Mouse (Mus musculus): Measurements from ENCODE around the gene St3gal3. TPM values are rescaled to one million over a fixed set of nuclear protein-coding genes. Genes with fewer than 3 reads are reported as not detected.
A peak's percentile ranks its signal among the peaks of the same experiment; 100 is the strongest.

Gene St3gal3
- polyA plus RNA-seq, 1 experiment from 2014 or later: 5.5 TPM

- ATAC-seq (ENCODE audit: low FRiP score): no peak
- no peak overlapping the region for H3K9ac ChIP-seq (ENCODE audit: low read depth, low read length)
- WGBS: 87% methylated on average over 13 of the region's 13 CpGs
- H3K4me1 ChIP-seq (replicated peaks; ENCODE audit: control insufficient read depth, insufficient read depth, low read length): peaks cover 9% of the 10 kb centered on the region; the same call in 1 of the 2 replicates
- H3K27ac ChIP-seq (ENCODE audit: low read depth, low read length): no peak overlapping the region
- no peaks in the 10 kb centered on the region for H3K27me3 ChIP-seq (ENCODE audit: control insufficient read depth, insufficient read depth, low read length)
- H3K9me3 ChIP-seq (ENCODE audit: control insufficient read depth, low read length): no peaks in the 10 kb centered on the region
- no peaks in the 10 kb centered on the region for H3K36me3 ChIP-seq (ENCODE audit: control insufficient read depth, insufficient read depth, low read length)
- DNase-seq (ENCODE audit: low spot score): no peak
- no peak overlapping the region for H3K4me3 ChIP-seq (ENCODE audit: low read depth, low read length)
- H3K4me2 ChIP-seq (replicated peaks; ENCODE audit: low read depth, low read length): no peak overlapping the region
These were observed 222.6 kb downstream of the St3gal3 start for GRCm38 (mm10) chr4:117912131-117912561.

- no peak overlapping the region for H3K9ac ChIP-seq (ENCODE audit: low read depth, low read length)
- H3K36me3 ChIP-seq (ENCODE audit: control insufficient read depth, insufficient read depth, low read length): peaks cover 3% of the 10 kb centered on the region; the same call in 1 of the 2 replicates
- peak; percentile 72 for ATAC-seq (ENCODE audit: low FRiP score)
- H3K4me1 ChIP-seq (replicated peaks; ENCODE audit: control insufficient read depth, insufficient read depth, low read length): peaks cover 7% of the 10 kb centered on the region; the same call in 1 of the 2 replicates
- no peaks in the 10 kb centered on the region for H3K27me3 ChIP-seq (ENCODE audit: control insufficient read depth, insufficient read depth, low read length)
- peak overlapping the region; percentile 56 for H3K27ac ChIP-seq (ENCODE audit: low read depth, low read length)
- DNase-seq (ENCODE audit: low spot score): peak; percentile 37
- H3K4me3 ChIP-seq (ENCODE audit: low read depth, low read length): no peak overlapping the region
- H3K4me2 ChIP-seq (replicated peaks; ENCODE audit: low read depth, low read length): peak overlapping the region; percentile 1
- no peaks in the 10 kb centered on the region for H3K9me3 ChIP-seq (ENCODE audit: control insufficient read depth, low read length)
- 68% methylated on average over 8 of the region's 8 CpGs for WGBS
These were observed 225.8 kb downstream of the St3gal3 start for GRCm38 (mm10) chr4:117908834-117909453.

GRCm38 (mm10) chr4:117906196-117906595 is 228.5 kb downstream of the St3gal3 start:
- Histone ChIP-seq H3K4me1 (replicated peaks; ENCODE audit: control insufficient read depth, insufficient read depth, low read length) (no peaks in the 10 kb centered on the region), H3K4me2 (replicated peaks; ENCODE audit: low read depth, low read length) (no peak overlapping the region), H3K9me3 (ENCODE audit: control insufficient read depth, low read length) (no peaks in the 10 kb centered on the region), H3K36me3 (ENCODE audit: control insufficient read depth, insufficient read depth, low read length) (peaks cover 8% of the 10 kb centered on the region; the same call in 1 of the 2 replicates), H3K27ac (ENCODE audit: low read depth, low read length) (no peak overlapping the region), H3K9ac (ENCODE audit: low read depth, low read length) (no peak overlapping the region), H3K4me3 (ENCODE audit: low read depth, low read length) (no peak overlapping the region), H3K27me3 (ENCODE audit: control insufficient read depth, insufficient read depth, low read length) (no peaks in the 10 kb centered on the region)
- 90% methylated on average over 3 of the region's 3 CpGs for WGBS
- no peak for ATAC-seq (ENCODE audit: low FRiP score)
- no peak for DNase-seq (ENCODE audit: low spot score)

- H3K9me3 ChIP-seq (ENCODE audit: control insufficient read depth, low read length): no peaks in the 10 kb centered on the region
- H3K36me3 ChIP-seq (ENCODE audit: control insufficient read depth, insufficient read depth, low read length): peaks cover 8% of the 10 kb centered on the region; the same call in 1 of the 2 replicates
- no peaks in the 10 kb centered on the region for H3K27me3 ChIP-seq (ENCODE audit: control insufficient read depth, insufficient read depth, low read length)
- H3K4me2 ChIP-seq (replicated peaks; ENCODE audit: low read depth, low read length): no peak overlapping the region
- 93% methylated on average over 8 of the region's 8 CpGs for WGBS
- DNase-seq (ENCODE audit: low spot score): no peak
- no peak for ATAC-seq (ENCODE audit: low FRiP score)
- H3K9ac ChIP-seq (ENCODE audit: low read depth, low read length): no peak overlapping the region
- no peak overlapping the region for H3K4me3 ChIP-seq (ENCODE audit: low read depth, low read length)
- H3K27ac ChIP-seq (ENCODE audit: low read depth, low read length): no peak overlapping the region
- H3K4me1 ChIP-seq (replicated peaks; ENCODE audit: control insufficient read depth, insufficient read depth, low read length): no peaks in the 10 kb centered on the region
These were observed 230.0 kb downstream of the St3gal3 start for GRCm38 (mm10) chr4:117904761-117905160.

DNA sequence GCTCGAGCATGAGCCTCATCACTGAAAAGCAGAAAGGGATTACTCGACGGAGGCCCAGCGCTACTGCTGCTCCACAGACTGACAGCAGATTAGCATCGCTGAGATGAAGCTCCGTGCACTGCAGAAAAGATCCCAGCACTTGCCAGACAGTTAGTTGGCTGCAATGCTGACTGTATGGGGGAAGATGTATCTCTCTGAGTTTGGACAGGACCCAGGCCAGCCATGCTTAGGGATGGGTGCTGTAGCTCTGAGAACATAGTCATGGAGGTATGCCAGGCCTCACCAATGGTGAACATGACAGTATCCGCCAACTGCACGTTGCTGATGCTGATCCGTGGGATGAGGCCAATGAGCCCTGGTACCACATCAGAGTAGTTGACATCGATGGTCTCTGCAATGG is 230.6 kb downstream of the St3gal3 start:
- Histone ChIP-seq H3K36me3 (ENCODE audit: control insufficient read depth, insufficient read depth, low read length) (peaks cover 8% of the 10 kb centered on the region; the same call in 1 of the 2 replicates), H3K27ac (ENCODE audit: low read depth, low read length) (no peak overlapping the region), H3K9ac (ENCODE audit: low read depth, low read length) (no peak overlapping the region), H3K4me2 (replicated peaks; ENCODE audit: low read depth, low read length) (no peak overlapping the region), H3K27me3 (ENCODE audit: control insufficient read depth, insufficient read depth, low read length) (no peaks in the 10 kb centered on the region), H3K4me3 (ENCODE audit: low read depth, low read length) (no peak overlapping the region), H3K9me3 (ENCODE audit: control insufficient read depth, low read length) (no peaks in the 10 kb centered on the region), H3K4me1 (replicated peaks; ENCODE audit: control insufficient read depth, insufficient read depth, low read length) (no peaks in the 10 kb centered on the region)
- ATAC-seq (ENCODE audit: low FRiP score): no peak
- no peak for DNase-seq (ENCODE audit: low spot score)
- 95% methylated on average over 10 of the region's 10 CpGs for WGBS

GRCm38 (mm10) chr4:117898111-117898510 is 236.6 kb downstream of the St3gal3 start:
- Histone ChIP-seq H3K27ac (ENCODE audit: low read depth, low read length) (no peak overlapping the region), H3K9me3 (ENCODE audit: control insufficient read depth, low read length) (no peaks in the 10 kb centered on the region), H3K4me3 (ENCODE audit: low read depth, low read length) (no peak overlapping the region), H3K4me2 (replicated peaks; ENCODE audit: low read depth, low read length) (no peak overlapping the region), H3K36me3 (ENCODE audit: control insufficient read depth, insufficient read depth, low read length) (peaks cover 3% of the 10 kb centered on the region; the same call in 1 of the 2 replicates), H3K27me3 (ENCODE audit: control insufficient read depth, insufficient read depth, low read length) (no peaks in the 10 kb centered on the region), H3K9ac (ENCODE audit: low read depth, low read length) (no peak overlapping the region), H3K4me1 (replicated peaks; ENCODE audit: control insufficient read depth, insufficient read depth, low read length) (no peaks in the 10 kb centered on the region)
- WGBS: 85% methylated on average over 3 of the region's 3 CpGs
- no peak for ATAC-seq (ENCODE audit: low FRiP score)
- no peak for DNase-seq (ENCODE audit: low spot score)

DNA sequence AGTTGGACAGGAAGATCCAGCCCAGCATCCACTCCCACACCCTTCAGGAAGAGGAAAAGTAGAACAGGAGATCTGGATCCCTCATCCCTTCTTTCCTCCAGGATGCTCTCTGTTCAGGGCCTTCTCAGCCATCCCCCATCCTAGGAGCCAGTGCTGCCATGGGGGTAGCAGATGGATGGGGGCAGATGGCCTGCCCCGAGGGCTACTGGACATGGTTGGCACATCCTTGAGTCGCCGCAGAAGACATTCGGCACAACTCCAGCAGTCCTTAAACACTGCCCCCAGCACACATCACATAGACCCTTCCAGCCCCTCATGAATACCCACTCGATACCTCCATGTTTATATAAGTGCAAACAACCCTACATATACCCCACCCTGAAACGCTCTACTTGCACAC is 238.7 kb downstream of the St3gal3 start:
- Histone ChIP-seq H3K9me3 (ENCODE audit: control insufficient read depth, low read length) (no peaks in the 10 kb centered on the region), H3K36me3 (ENCODE audit: control insufficient read depth, insufficient read depth, low read length) (peaks cover 2% of the 10 kb centered on the region; the same call in 1 of the 2 replicates), H3K4me2 (replicated peaks; ENCODE audit: low read depth, low read length) (no peak overlapping the region), H3K4me1 (replicated peaks; ENCODE audit: control insufficient read depth, insufficient read depth, low read length) (no peaks in the 10 kb centered on the region), H3K9ac (ENCODE audit: low read depth, low read length) (no peak overlapping the region), H3K27me3 (ENCODE audit: control insufficient read depth, insufficient read depth, low read length) (no peaks in the 10 kb centered on the region), H3K4me3 (ENCODE audit: low read depth, low read length) (no peak overlapping the region), H3K27ac (ENCODE audit: low read depth, low read length) (no peak overlapping the region)
- no peak for ATAC-seq (ENCODE audit: low FRiP score)
- no peak for DNase-seq (ENCODE audit: low spot score)
- WGBS: 95% methylated on average over 6 of the region's 6 CpGs

GRCm38 (mm10) chr4:117895339-117895738 is 239.4 kb downstream of the St3gal3 start:
- Histone ChIP-seq H3K9ac (ENCODE audit: low read depth, low read length) (no peak overlapping the region), H3K4me2 (replicated peaks; ENCODE audit: low read depth, low read length) (no peak overlapping the region), H3K4me1 (replicated peaks; ENCODE audit: control insufficient read depth, insufficient read depth, low read length) (no peaks in the 10 kb centered on the region), H3K27me3 (ENCODE audit: control insufficient read depth, insufficient read depth, low read length) (no peaks in the 10 kb centered on the region), H3K36me3 (ENCODE audit: control insufficient read depth, insufficient read depth, low read length) (0 out of 2 replicates have a peak, but pooled peaks cover 2% of the 10 kb centered on the region), H3K4me3 (ENCODE audit: low read depth, low read length) (no peak overlapping the region), H3K27ac (ENCODE audit: low read depth, low read length) (no peak overlapping the region), H3K9me3 (ENCODE audit: control insufficient read depth, low read length) (no peaks in the 10 kb centered on the region)
- DNase-seq (ENCODE audit: low spot score) (no peak), ATAC-seq (ENCODE audit: low FRiP score) (no peak)
- 85% methylated on average over 7 of the region's 7 CpGs for WGBS

- no peak overlapping the region for H3K27ac ChIP-seq (ENCODE audit: low read depth, low read length)
- no peak overlapping the region for H3K4me3 ChIP-seq (ENCODE audit: low read depth, low read length)
- no peaks in the 10 kb centered on the region for H3K27me3 ChIP-seq (ENCODE audit: control insufficient read depth, insufficient read depth, low read length)
- 88% methylated on average over 8 of the region's 8 CpGs for WGBS
- H3K9ac ChIP-seq (ENCODE audit: low read depth, low read length): no peak overlapping the region
- H3K4me2 ChIP-seq (replicated peaks; ENCODE audit: low read depth, low read length): no peak overlapping the region
- 0 out of 2 replicates have a peak, but pooled peaks cover 2% of the 10 kb centered on the region for H3K36me3 ChIP-seq (ENCODE audit: control insufficient read depth, insufficient read depth, low read length)
- H3K9me3 ChIP-seq (ENCODE audit: control insufficient read depth, low read length): no peaks in the 10 kb centered on the region
- no peaks in the 10 kb centered on the region for H3K4me1 ChIP-seq (replicated peaks; ENCODE audit: control insufficient read depth, insufficient read depth, low read length)
- ATAC-seq (ENCODE audit: low FRiP score): no peak
- no peak for DNase-seq (ENCODE audit: low spot score)
These were observed 240.1 kb downstream of the St3gal3 start for GRCm38 (mm10) chr4:117894601-117895000.
